Mouse (Mus musculus) embryonic facial prominence, embryonic 11.5 days (tissue): ENCODE measurements around the gene Vwa2. TPM values are rescaled to one million over a fixed set of nuclear protein-coding genes. Genes with fewer than 3 reads are reported as not detected.

Experiments
- ATAC-seq: fragments of 200-750 bp; cut with Nextera tagmentation; replicated peaks from 2 replicates; pipeline ENCODE4 v1.8.0; 2017; ENCODE audit warnings: low read depth; ENCODE audit not compliant: insufficient number of reproducible peaks, low FRiP score, low TSS enrichment
- DNase-seq: peaks from one replicate; pipeline ENCODE4 v3.0.0-alpha.2; 2015; ENCODE audit warnings: low spot score
- H3K27ac ChIP-seq: fragments of 300-500 bp; sonication (generic); replicated peaks from 2 replicates; pipeline ENCODE4 v1.5.1; 2014; ENCODE audit warnings: mild to moderate bottlenecking, low read depth, low read length, control low read depth
- H3K27me3 ChIP-seq: fragments of 300-500 bp; sonication (generic); 2 replicates; pipeline ENCODE4 v1.6.1; 2014; ENCODE audit warnings: mild to moderate bottlenecking, low read length, moderate library complexity, mixed read lengths; ENCODE audit not compliant: control insufficient read depth, insufficient read depth
- H3K36me3 ChIP-seq: fragments of 300-500 bp; sonication (generic); replicated peaks from 2 replicates; pipeline ENCODE4 v1.6.1; 2014; ENCODE audit warnings: low read depth, mild to moderate bottlenecking, low read length, moderate library complexity, mixed read lengths; ENCODE audit not compliant: control insufficient read depth, insufficient read depth
- H3K4me1 ChIP-seq: fragments of 300-500 bp; sonication (generic); 2 replicates; pipeline ENCODE4 v1.6.1; 2014; ENCODE audit warnings: low read length, mixed read lengths; ENCODE audit not compliant: control insufficient read depth, insufficient read depth
- H3K4me2 ChIP-seq: fragments of 300-500 bp; sonication (generic); 2 replicates; pipeline ENCODE4 v1.6.1; 2014; ENCODE audit warnings: low read depth, mild to moderate bottlenecking, control low read depth, low read length, moderate library complexity
- H3K4me3 ChIP-seq: fragments of 300-500 bp; sonication (generic); 2 replicates; pipeline ENCODE4 v1.5.1; 2014; ENCODE audit warnings: low read depth, low read length, control low read depth
- H3K9ac ChIP-seq: fragments of 300-500 bp; sonication (generic); replicated peaks from 2 replicates; pipeline ENCODE4 v1.6.1; 2014; ENCODE audit warnings: mild to moderate bottlenecking, control low read depth, low read length
- H3K9me3 ChIP-seq: fragments of 300-500 bp; sonication (generic); replicated peaks from 2 replicates; pipeline ENCODE4 v1.6.1; 2016; ENCODE audit warnings: mild to moderate bottlenecking, low read length, inconsistent platforms, mixed read lengths; ENCODE audit not compliant: control insufficient read depth
- WGBS: fragments of 180-500 bp; shearing (Covaris S2); extraction: QIAGEN DNeasy Blood & Tissue Kit; methylation state at CpG from one replicate; pipeline ENCODE4 v1.1.7; 2014; 5-methylcytosine and 5-hydroxymethylcytosine counted together
- polyA plus RNA-seq: library from polyadenylated mRNA; unstranded; fragments of >200 nt; fragmentation: Nextera tagmentation; extraction: Ambion mirVana; gene quantifications from 2 replicates; pipeline ENCODE4 v1.2.1, GENCODE M21; 2014

Gene Vwa2
- polyA plus RNA-seq, 1 experiment from 2014 or later = 2.7 TPM

DNA sequence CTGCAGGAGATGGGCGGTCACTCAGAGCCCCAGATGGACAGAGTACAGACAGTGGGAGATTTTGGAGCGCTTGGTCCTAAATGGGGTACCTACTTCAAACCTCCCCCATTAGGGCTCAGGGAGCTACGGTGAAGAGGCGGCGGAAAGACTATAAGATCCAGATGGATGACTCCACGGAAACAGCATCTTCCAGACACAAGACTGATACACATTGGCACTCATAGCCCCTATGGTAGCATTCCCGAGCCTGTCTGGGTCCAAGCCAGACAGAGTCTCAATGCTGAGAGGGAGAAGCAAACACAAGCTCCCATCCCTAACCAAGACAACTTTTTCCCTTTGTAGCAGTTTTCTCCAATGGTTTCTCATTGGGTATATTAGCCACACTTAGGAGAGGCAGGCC is 76.8 kb downstream of the Vwa2 start:
- no peak for ATAC-seq
- no peak overlapping the region for H3K4me3 ChIP-seq
- WGBS = 78% methylated on average over 7 of the region's 7 CpGs
- no peaks in the 10 kb centered on the region for H3K27me3 ChIP-seq
- DNase-seq = no peak
- no peak overlapping the region for H3K9ac ChIP-seq
- H3K27ac ChIP-seq = no peak overlapping the region
- no peaks in the 10 kb centered on the region for H3K4me1 ChIP-seq
- H3K36me3 ChIP-seq = no peaks in the 10 kb centered on the region
- H3K4me2 ChIP-seq = no peak overlapping the region
- H3K9me3 ChIP-seq = no peaks in the 10 kb centered on the region

DNA sequence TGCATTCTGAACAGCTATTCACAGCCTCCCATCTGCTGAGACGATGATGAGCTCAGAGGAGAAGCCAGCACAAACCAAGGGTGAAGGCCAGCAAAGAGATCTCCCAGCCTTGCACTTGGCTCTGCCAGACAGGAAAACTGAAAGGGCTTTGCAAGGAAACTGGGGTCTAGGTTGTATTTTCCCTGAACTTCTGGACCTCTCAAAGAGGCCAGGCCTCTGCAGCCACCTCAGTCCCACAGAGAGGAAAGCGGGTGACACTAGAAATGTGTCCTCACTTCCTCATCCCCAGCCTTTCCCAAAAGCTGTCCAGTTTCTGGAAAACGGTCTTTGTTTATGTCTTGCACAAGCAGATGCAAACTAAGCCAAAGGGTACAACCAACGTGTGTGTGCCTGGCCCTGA is 79.8 kb downstream of the Vwa2 start:
- H3K9me3 ChIP-seq = no peaks in the 10 kb centered on the region
- H3K4me1 ChIP-seq = no peaks in the 10 kb centered on the region
- no peak overlapping the region for H3K9ac ChIP-seq
- H3K4me2 ChIP-seq = no peak overlapping the region
- H3K27me3 ChIP-seq = no peaks in the 10 kb centered on the region
- DNase-seq (no peak), ATAC-seq (no peak)
- no peak overlapping the region for H3K27ac ChIP-seq
- no peaks in the 10 kb centered on the region for H3K36me3 ChIP-seq
- 88% methylated on average over 4 of the region's 4 CpGs for WGBS
- H3K4me3 ChIP-seq = no peak overlapping the region

DNA sequence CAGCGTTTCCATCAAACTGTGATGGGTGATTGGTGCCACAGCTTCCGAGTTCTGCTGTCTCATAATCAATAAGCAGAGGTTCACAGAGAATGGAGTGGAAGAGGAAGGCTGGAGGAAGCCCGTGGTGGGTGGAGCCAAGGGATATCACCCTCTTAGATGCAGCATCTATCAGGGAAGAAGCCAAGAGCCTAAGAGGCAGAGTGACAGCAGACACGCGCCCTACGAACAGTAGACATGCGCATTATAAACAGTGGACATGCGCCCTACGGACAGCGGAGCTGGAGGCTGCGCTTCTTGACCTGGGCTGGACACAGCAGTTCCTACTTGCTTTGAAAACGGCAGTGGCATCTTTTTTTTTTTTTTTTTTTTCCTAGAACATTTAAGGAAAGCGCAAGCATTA is 80.8 kb downstream of the Vwa2 start:
- no peak for DNase-seq
- Histone ChIP-seq H3K4me1 (no peaks in the 10 kb centered on the region), H3K36me3 (no peaks in the 10 kb centered on the region), H3K27ac (no peak overlapping the region), H3K4me3 (no peak overlapping the region), H3K9me3 (no peaks in the 10 kb centered on the region), H3K9ac (no peak overlapping the region), H3K27me3 (no peaks in the 10 kb centered on the region), H3K4me2 (no peak overlapping the region)
- no peak for ATAC-seq
- WGBS = 90% methylated on average over 13 of the region's 13 CpGs

DNA sequence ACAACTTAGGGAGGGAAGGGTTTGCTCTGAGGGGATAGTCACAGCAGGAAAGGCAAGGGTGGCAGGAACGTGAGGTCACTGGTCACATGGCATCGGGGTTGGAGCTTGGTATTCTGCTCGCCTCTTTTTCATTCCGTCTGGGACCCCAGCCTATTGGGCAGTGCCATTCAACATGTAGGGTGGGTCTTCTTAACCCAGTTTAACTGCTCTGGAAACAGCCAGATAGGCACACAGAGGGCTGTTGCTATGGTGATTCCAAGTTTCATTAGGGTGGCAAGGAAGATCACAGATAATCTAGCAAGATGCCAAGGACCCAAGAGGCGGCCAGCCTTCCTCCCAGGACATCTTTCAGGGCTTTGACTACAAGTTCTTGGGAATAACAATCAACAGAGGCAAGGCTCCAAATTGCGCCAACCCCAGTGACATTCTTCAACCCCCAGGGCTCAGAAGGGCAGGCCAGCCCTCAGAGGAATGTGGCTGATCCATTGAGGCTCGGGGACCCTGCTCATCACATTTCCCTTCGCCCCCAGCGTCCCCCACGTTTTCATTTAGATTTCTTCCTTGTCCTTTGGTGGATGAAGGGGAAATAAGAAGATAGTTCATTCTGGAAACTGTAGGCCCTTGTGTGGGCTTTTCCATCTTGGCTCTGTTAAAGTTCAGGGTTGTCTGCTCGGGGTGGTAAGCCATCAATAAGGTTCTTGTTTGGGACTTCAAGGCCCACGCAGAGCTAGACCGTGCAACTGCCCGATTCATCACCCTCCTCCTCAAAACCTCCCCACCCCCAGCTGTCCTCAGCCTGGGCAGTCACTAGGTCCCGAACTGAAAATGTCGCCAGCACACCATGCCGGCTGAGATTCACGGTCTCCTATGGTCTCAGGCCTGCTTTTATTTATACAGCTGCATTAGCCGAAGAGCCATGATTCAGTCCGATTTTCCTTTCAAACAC is 81.8 kb downstream of the Vwa2 start:
- no peaks in the 10 kb centered on the region for H3K4me1 ChIP-seq
- no peak overlapping the region for H3K27ac ChIP-seq
- 62% methylated on average over 20 of the region's 20 CpGs for WGBS
- H3K36me3 ChIP-seq = no peaks in the 10 kb centered on the region
- H3K4me2 ChIP-seq = no peak overlapping the region
- no peak overlapping the region for H3K9ac ChIP-seq
- no peaks in the 10 kb centered on the region for H3K9me3 ChIP-seq
- H3K4me3 ChIP-seq = no peak overlapping the region
- no peak for ATAC-seq
- DNase-seq = no peak
- no peaks in the 10 kb centered on the region for H3K27me3 ChIP-seq

DNA sequence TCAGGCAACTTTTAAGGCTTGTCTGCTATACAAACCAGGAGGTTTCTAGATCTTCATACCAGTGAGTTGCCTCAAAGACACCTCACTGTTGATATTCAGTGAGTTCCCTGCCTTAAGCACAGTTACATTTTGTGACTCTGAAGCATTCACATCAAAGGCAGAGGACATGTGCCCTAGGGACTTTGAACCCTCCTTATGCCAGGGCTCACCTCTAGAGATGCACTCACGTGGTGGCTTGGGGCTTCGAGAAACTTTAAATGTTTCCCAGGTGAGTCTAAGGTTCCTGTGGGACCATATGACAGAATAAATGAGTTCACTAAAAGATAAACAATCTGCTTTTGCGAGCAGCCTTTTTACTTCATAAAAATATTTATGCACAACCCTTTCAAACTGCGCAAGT is 84.0 kb downstream of the Vwa2 start:
- Histone ChIP-seq H3K4me1 (no peaks in the 10 kb centered on the region), H3K27ac (no peak overlapping the region), H3K9me3 (no peaks in the 10 kb centered on the region), H3K9ac (no peak overlapping the region), H3K36me3 (no peaks in the 10 kb centered on the region), H3K4me3 (no peak overlapping the region), H3K4me2 (no peak overlapping the region), H3K27me3 (no peaks in the 10 kb centered on the region)
- DNase-seq (no peak), ATAC-seq (no peak)
- 71% methylated on average over 4 of the region's 4 CpGs for WGBS

DNA sequence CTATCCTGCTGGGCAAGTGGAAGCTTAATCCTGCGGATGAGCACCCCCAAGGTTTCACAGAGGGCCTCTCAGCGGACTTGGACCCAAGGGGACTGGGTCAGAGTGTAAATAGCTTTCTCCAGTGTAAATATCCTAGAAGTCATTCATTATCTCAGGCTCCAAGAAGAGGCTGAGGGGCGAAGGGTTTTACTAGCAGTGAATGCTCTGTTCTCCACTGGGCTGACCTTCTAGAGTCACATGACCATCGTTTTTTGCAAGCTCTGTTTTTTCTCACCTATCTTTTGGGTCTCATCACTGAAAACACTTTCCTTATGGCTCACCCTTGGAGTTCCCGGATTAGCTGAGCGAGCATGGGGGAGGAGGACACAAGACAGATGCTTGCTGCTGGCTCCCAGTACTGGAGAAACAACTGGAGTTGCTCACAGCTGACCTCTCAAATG is 84.6 kb downstream of the Vwa2 start:
- Histone ChIP-seq H3K9me3 (no peaks in the 10 kb centered on the region), H3K4me3 (no peak overlapping the region), H3K27me3 (no peaks in the 10 kb centered on the region), H3K9ac (no peak overlapping the region), H3K4me2 (no peak overlapping the region), H3K36me3 (no peaks in the 10 kb centered on the region), H3K4me1 (no peaks in the 10 kb centered on the region), H3K27ac (no peak overlapping the region)
- no peak for DNase-seq
- 52% methylated on average over 6 of the region's 6 CpGs for WGBS
- no peak for ATAC-seq

DNA sequence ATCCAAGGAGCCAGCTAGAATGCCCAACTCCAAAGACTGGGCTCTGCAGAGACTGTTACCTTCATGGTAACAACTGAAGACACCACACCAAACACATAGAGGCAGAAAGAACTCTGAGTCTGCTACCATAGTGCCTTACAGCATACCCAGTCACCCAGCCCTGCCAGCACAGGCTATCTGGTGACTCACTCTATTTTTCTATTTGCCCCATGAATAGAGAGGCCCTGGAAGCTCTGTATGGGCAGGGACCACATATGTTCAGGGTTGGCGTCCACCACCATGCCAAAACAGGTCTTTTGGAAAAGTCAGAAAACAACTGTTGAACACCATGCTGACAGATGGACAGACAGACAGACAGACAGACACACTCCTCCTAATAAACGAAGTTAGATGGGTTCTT is 85.0 kb downstream of the Vwa2 start:
- 90% methylated on average over 2 of the region's 2 CpGs for WGBS
- H3K4me2 ChIP-seq = no peak overlapping the region
- ATAC-seq (no peak), DNase-seq (no peak)
- H3K36me3 ChIP-seq = no peaks in the 10 kb centered on the region
- H3K9ac ChIP-seq = no peak overlapping the region
- no peak overlapping the region for H3K4me3 ChIP-seq
- H3K27me3 ChIP-seq = no peaks in the 10 kb centered on the region
- no peak overlapping the region for H3K27ac ChIP-seq
- no peaks in the 10 kb centered on the region for H3K4me1 ChIP-seq
- no peaks in the 10 kb centered on the region for H3K9me3 ChIP-seq

DNA sequence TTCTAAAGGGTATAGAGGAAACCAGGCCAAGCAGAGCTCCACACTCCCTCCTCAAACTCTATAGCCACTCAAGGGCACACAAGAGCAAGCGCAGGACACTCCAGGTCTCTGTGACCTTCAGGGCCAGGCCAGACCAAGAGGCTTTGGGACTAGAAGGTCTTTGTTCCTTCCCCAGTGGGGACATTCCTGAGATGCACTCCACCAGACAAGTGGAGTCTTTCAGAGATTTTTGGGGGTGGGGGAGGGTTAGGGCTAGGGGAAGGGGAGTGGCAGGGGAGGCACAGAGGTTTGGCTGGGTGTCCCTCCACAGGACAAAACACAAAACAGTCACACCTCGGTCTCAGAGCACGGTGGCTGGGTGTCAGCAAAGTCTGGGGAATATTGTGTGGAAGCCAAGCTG is 85.6 kb downstream of the Vwa2 start:
- H3K4me1 ChIP-seq = no peaks in the 10 kb centered on the region
- no peak overlapping the region for H3K4me2 ChIP-seq
- no peak overlapping the region for H3K4me3 ChIP-seq
- DNase-seq (no peak), ATAC-seq (no peak)
- no peak overlapping the region for H3K9ac ChIP-seq
- H3K27me3 ChIP-seq = no peaks in the 10 kb centered on the region
- H3K27ac ChIP-seq = no peak overlapping the region
- H3K36me3 ChIP-seq = no peaks in the 10 kb centered on the region
- 56% methylated on average over 3 of the region's 3 CpGs for WGBS
- H3K9me3 ChIP-seq = no peaks in the 10 kb centered on the region
